In the genomic region with DNA sequence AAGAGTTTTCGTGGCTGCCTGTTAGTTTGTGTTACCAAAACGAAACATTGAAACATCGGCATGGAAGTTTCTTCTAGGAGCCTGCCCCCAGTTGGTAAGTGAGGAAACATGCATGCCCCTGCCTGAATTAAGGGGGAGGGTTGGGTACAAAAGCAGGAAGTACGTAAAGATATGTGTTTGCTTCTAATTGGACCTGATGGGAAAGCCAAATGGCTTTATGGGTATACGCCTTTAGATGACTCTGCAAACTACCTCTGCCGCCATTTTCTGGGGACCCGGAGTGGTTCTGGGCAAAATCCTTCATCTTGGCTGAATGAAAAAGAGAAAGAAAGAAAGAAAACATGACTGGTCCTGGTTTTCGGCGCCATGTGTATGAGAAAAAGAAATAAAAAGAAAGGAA, we compare ENCODE assay signal across 9 mouse cellular contexts. TPM values are rescaled to one million over a fixed set of nuclear protein-coding genes. Genes with fewer than 3 reads are reported as not detected.
A peak's percentile ranks its signal among the peaks of the same experiment; 100 is the strongest.
DNase-seq lines count a peak whose midpoint lies in the region; ATAC-seq and TF ChIP-seq lines count a peak whose summit lies in the region.
"Had no signal": no experiment of that assay in that cellular context is flagged by ENCODE, and none has a peak within 500 bp of the region (broad histone marks: within the 10 kb centered on the region; RNA-seq: fewer than 3 reads in every experiment).

No protein-coding gene starts in this region.

- no peak overlapping the region for H3K4me2 ChIP-seq in midbrain, embryonic 15.5 days
- H3K4me2 ChIP-seq: neural tube, embryonic 13.5 days had no signal

- H3K27me3 ChIP-seq in MEL (ENCODE audit: control insufficient read depth in 1 of 2, insufficient read depth in 2 of 2, low read length in 2 of 2), result peaks cover 0 to 3% of the 10 kb centered on the region in 2 experiments; a peak in 2 of 4 replicates
- no peaks in the 10 kb centered on the region for H3K27me3 ChIP-seq in liver, adult 2 months (ENCODE audit: control insufficient read depth, insufficient read depth, low read length)
- no peaks in the 10 kb centered on the region for H3K27me3 ChIP-seq in midbrain, embryonic 15.5 days (replicated peaks)
- H3K27me3 ChIP-seq: neural tube, embryonic 13.5 days had no signal

- WGBS in liver, adult 2 months, result 76% methylated on average over 9 of the region's 9 CpGs
- 92% methylated on average over 9 of the region's 9 CpGs for whole genome bisulfite sequencing in midbrain, embryonic 15.5 days

- TF ChIP-seq EP300 in MEL (IDR thresholded peaks at IDR 0.05; ENCODE audit: low read depth in 1 of 2, low read length in 2 of 2), result peak in 1 of 2 experiments; percentile 70; a peak in 2 of 4 replicates

- H3K27ac ChIP-seq in MEL (ENCODE audit: control insufficient read depth, low read depth, low read length), result peak overlapping the region; percentile 86
- H3K27ac ChIP-seq in liver, adult 2 months (replicated peaks; ENCODE audit: insufficient read depth, low read depth, low read length), result no peak overlapping the region
- H3K27ac ChIP-seq in midbrain, embryonic 15.5 days, result no peak overlapping the region
- H3K27ac ChIP-seq: neural tube, embryonic 13.5 days had no signal

- TF ChIP-seq CTCF in MEL (IDR thresholded peaks at IDR 0.05 in 2 of 3, conservative IDR thresholded peaks at IDR 0.05 in 1 of 3; ENCODE audit: control insufficient read depth in 1 of 3, insufficient read depth in 1 of 3, low read depth in 2 of 3, low read length in 3 of 3, poor library complexity in 1 of 3, severe bottlenecking in 1 of 3), result peak; percentile 25 to 61 (median 29); a peak in 4 of 6 replicates
- no peak for TF ChIP-seq CTCF in liver, adult 2 months (IDR thresholded peaks at IDR 0.05; ENCODE audit: low read depth, low read length)

- H3K4me3 ChIP-seq in MEL (ENCODE audit: control insufficient read depth in 1 of 2, insufficient read depth in 1 of 2, low read depth in 2 of 2, low read length in 2 of 2), result peak overlapping the region; percentile 80 to 89
- peak overlapping the region; percentile 13 for H3K4me3 ChIP-seq in liver, adult 2 months (ENCODE audit: insufficient read depth, low read depth, low read length)
- no peak overlapping the region for H3K4me3 ChIP-seq in midbrain, embryonic 15.5 days
- H3K4me3 ChIP-seq: neural tube, embryonic 13.5 days had no signal

- ATAC-seq in midbrain, embryonic 15.5 days (replicated peaks), result no peak

- H3K79me2 ChIP-seq in MEL (ENCODE audit: control insufficient read depth, insufficient read depth, low read length, poor library complexity), result peaks cover 39% of the 10 kb centered on the region
- no peaks in the 10 kb centered on the region for H3K79me2 ChIP-seq in liver, adult 2 months (ENCODE audit: control insufficient read depth, insufficient read depth, low read length)

- H3K36me3 ChIP-seq in MEL (ENCODE audit: control insufficient read depth in 1 of 2, insufficient read depth in 2 of 2, low read length in 2 of 2), result peaks cover 26 to 31% of the 10 kb centered on the region in 2 experiments
- H3K36me3 ChIP-seq in liver, adult 2 months (ENCODE audit: control insufficient read depth, insufficient read depth, low read length), result no peaks in the 10 kb centered on the region
- H3K36me3 ChIP-seq in midbrain, embryonic 15.5 days (replicated peaks), result no peaks in the 10 kb centered on the region
- H3K36me3 ChIP-seq: neural tube, embryonic 13.5 days had no signal

- H3K9ac ChIP-seq in MEL (ENCODE audit: control insufficient read depth, low read depth, low read length, poor library complexity, severe bottlenecking), result peak overlapping the region; percentile 88
- H3K9ac ChIP-seq in liver, adult 2 months (ENCODE audit: low read depth, low read length), result no peak overlapping the region
- H3K9ac ChIP-seq in midbrain, embryonic 15.5 days, result no peak overlapping the region
- H3K9ac ChIP-seq: neural tube, embryonic 13.5 days had no signal

- TF ChIP-seq RAD21 in MEL (IDR thresholded peaks at IDR 0.05; ENCODE audit: low read depth, low read length), result no peak

- peak in 1 of 2 experiments; percentile 85; a peak in 2 of 4 replicates for TF ChIP-seq POLR2A in MEL (IDR thresholded peaks at IDR 0.05; ENCODE audit: control insufficient read depth in 1 of 2, insufficient read depth in 1 of 2, low read depth in 1 of 2, low read length in 2 of 2, poor library complexity in 1 of 2)
- no peak for TF ChIP-seq POLR2A in liver, adult 2 months (IDR thresholded peaks at IDR 0.05; ENCODE audit: extremely low read depth, insufficient read depth, low read length)

- DNase-seq in B cell, adult 2 months, result peak; percentile 63 to 76
- DNase-seq in MEL (ENCODE audit: low read depth, low spot score), result peak; percentile 99
- peak; percentile 33 for DNase-seq in liver, adult 2 months (ENCODE audit: extremely low read depth, low read depth, low spot score)
- peak; percentile 43 for DNase-seq in skeletal muscle tissue, adult 2 months (ENCODE audit: low read depth, low spot score)
- DNase-seq in kidney, adult 11 months, result no peak
- no peak for DNase-seq in right cerebral cortex, postnatal 36 days (ENCODE audit: low spot score in 2 of 2)
- DNase-seq in urinary bladder, postnatal 14 days (ENCODE audit: low spot score), result no peak

- no peaks in the 10 kb centered on the region for H3K9me3 ChIP-seq in MEL (replicated peaks; ENCODE audit: insufficient read depth, low read length)
- H3K9me3 ChIP-seq in midbrain, embryonic 15.5 days, result no peaks in the 10 kb centered on the region
- H3K9me3 ChIP-seq: neural tube, embryonic 13.5 days had no signal

- peaks cover 3 to 29% of the 10 kb centered on the region in 2 experiments for H3K4me1 ChIP-seq in MEL (ENCODE audit: control insufficient read depth in 1 of 2, insufficient read depth in 2 of 2, low read length in 2 of 2)
- no peaks in the 10 kb centered on the region for H3K4me1 ChIP-seq in liver, adult 2 months (ENCODE audit: control insufficient read depth, insufficient read depth, low read length)
- no peaks in the 10 kb centered on the region for H3K4me1 ChIP-seq in midbrain, embryonic 15.5 days
- H3K4me1 ChIP-seq: neural tube, embryonic 13.5 days had no signal

TF ChIP-seq in MEL, 35 proteins besides CTCF, POLR2A, EP300 and RAD21 (continues in another document):
- TF ChIP-seq USF2 (IDR thresholded peaks at IDR 0.05; ENCODE audit: borderline replicate concordance in 1 of 2, insufficient read depth in 1 of 2, low read depth in 1 of 2, low read length in 2 of 2) (no peak), TCF12 (IDR thresholded peaks at IDR 0.05; ENCODE audit: low read depth, low read length) (peak; percentile 72), MYB (IDR thresholded peaks at IDR 0.05; ENCODE audit: low read depth, low read length) (no peak), USF1 (IDR thresholded peaks at IDR 0.05; ENCODE audit: low read depth, low read length) (no peak), GABPA (IDR thresholded peaks at IDR 0.05; ENCODE audit: low read depth, low read length) (peak; percentile 88), MYC (IDR thresholded peaks at IDR 0.05; ENCODE audit: low read depth, low read length) (peak; percentile 79; the same call in 1 of the 2 replicates), MEF2A (IDR thresholded peaks at IDR 0.05; ENCODE audit: extremely low read depth, insufficient replicate concordance, low read depth, low read length, poor library complexity, severe bottlenecking) (no peak), NELFE (IDR thresholded peaks at IDR 0.05; ENCODE audit: low read depth, low read length) (peak; percentile 91), GATA1 (IDR thresholded peaks at IDR 0.05; ENCODE audit: low read depth, low read length) (no peak; the same call in 1 of the 2 replicates), SIN3A (IDR thresholded peaks at IDR 0.05; ENCODE audit: low read length) (peak; percentile 96), ZC3H11A (IDR thresholded peaks at IDR 0.05; ENCODE audit: low read depth, low read length) (peak; percentile 27), TAL1 (IDR thresholded peaks at IDR 0.05; ENCODE audit: low read length) (no peak), TBP (IDR thresholded peaks at IDR 0.05; ENCODE audit: low read depth, low read length) (peak; percentile 96), MAFK (IDR thresholded peaks at IDR 0.05; ENCODE audit: borderline replicate concordance, low read depth, low read length) (peak; percentile 94), MAZ (IDR thresholded peaks at IDR 0.05; ENCODE audit: low read depth, low read length) (peak; percentile 92), POLR2AphosphoS2 (IDR thresholded peaks at IDR 0.05; ENCODE audit: low read length) (peak; percentile 91), NRF1 (IDR thresholded peaks at IDR 0.05; ENCODE audit: insufficient read depth, low read depth, low read length, poor library complexity, severe bottlenecking) (peak; percentile 19; the same call in 1 of the 2 replicates), SMC3 (IDR thresholded peaks at IDR 0.05; ENCODE audit: low read depth, low read length) (0 out of 2 replicates have a peak, but pooled peaks have one; percentile 17), MXI1 (IDR thresholded peaks at IDR 0.05; ENCODE audit: low read depth, low read length) (peak; percentile 97), KAT2A (conservative IDR thresholded peaks at IDR 0.05; ENCODE audit: low read depth, low read length) (peak; percentile 79), UBTF (IDR thresholded peaks at IDR 0.05; ENCODE audit: borderline replicate concordance, insufficient read depth, low read depth, low read length) (0 out of 2 replicates have a peak, but pooled peaks have one; percentile 29), JUND (IDR thresholded peaks at IDR 0.05; ENCODE audit: low read depth, low read length) (peak; percentile 56; the same call in 1 of the 2 replicates), E2F4 (IDR thresholded peaks at IDR 0.05; ENCODE audit: borderline replicate concordance, low read depth, low read length) (peak; percentile 72; the same call in 1 of the 2 replicates), HCFC1 (IDR thresholded peaks at IDR 0.05; ENCODE audit: low read depth, low read length) (peak; percentile 90), RCOR1 (IDR thresholded peaks at IDR 0.05; ENCODE audit: low read depth, low read length) (no peak)

RNA-seq across cellular contexts. Expression of a gene that starts 33.1 kb away (rescaled TPM):
- 0.10 and 0.23 TPM in 2 replicates for total RNA-seq in MEL (2012; rRNA removed)
- polyA plus RNA-seq in MEL (2012; ENCODE audit: insufficient read depth in 1 of 2, insufficient read length in 2 of 2, low read depth in 1 of 2, low replicate concordance in 2 of 2, missing spikeins in 1 of 2), result under 1 TPM in 1 of 2 experiments, not detected in 1; 0.35 TPM
- total RNA-seq in liver, adult 2 months (2014; rRNA removed), result 0.34 and 0.55 TPM in 2 replicates
- not detected in 2 replicates for polyA plus RNA-seq in liver, adult 2 months (2012; rRNA removed)
- 0.08 and 0.11 TPM in 2 replicates for polyA plus RNA-seq in midbrain, embryonic 15.5 days (2015; fragmentation: Nextera tagmentation; extraction: Ambion mirVana)

RNA-seq across cellular contexts. Expression of a gene that starts 49.2 kb away (rescaled TPM):
- total RNA-seq in MEL (2012; rRNA removed), result not detected in 2 replicates
- under 1 TPM in 1 of 2 experiments, not detected in 1; 0.04 TPM for polyA plus RNA-seq in MEL (2012; ENCODE audit: insufficient read depth in 1 of 2, insufficient read length in 2 of 2, low read depth in 1 of 2, low replicate concordance in 2 of 2, missing spikeins in 1 of 2)
- 0.13 and 0.28 TPM in 2 replicates for total RNA-seq in liver, adult 2 months (2014; rRNA removed)
- 0.02 and 0.11 TPM in 2 replicates for polyA plus RNA-seq in liver, adult 2 months (2012; rRNA removed)
- 0.18 TPM in 2 replicates for polyA plus RNA-seq in midbrain, embryonic 15.5 days (2015; fragmentation: Nextera tagmentation; extraction: Ambion mirVana)
- polyA plus RNA-seq: neural tube, embryonic 13.5 days had no signal

Comparison
In these comparisons a context has a peak if more than half of its experiments do, and no peak if none do; other contexts are left out.
1. DNase-seq: peak in B cell, adult 2 months (2 of 2), MEL (single experiment), liver, adult 2 months (single experiment) and skeletal muscle tissue, adult 2 months (single experiment); none in kidney, adult 11 months (single experiment), right cerebral cortex, postnatal 36 days (0 of 2) and urinary bladder, postnatal 14 days (single experiment).